Mouse (Mus musculus): ENCODE results near the gene Qrfp. TPM values are rescaled to one million over a fixed set of nuclear protein-coding genes. Genes with fewer than 3 reads are reported as not detected.

Qrfp gene
- polyA plus RNA-seq, 1 experiment from 2014 or later, result 0.05 TPM

DNA sequence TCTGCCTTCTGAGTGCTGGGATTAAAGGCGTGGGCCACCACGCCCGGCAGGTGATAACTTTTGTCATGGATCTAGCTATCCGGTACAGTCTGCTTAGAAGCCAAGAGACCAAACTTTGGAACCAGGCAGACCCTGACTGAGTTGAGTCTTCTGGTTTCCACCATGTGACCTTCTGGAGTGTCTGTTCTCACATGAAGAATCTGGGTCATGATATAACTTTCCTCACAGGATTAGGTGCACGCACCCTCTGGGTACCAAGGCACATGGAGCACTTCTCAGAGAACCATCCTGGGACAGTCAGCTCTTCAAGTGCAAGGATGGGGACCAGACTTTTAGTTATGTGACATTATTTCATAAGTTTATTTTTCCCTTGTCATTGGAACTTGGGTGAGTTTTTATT is 51.4 kb downstream of the Qrfp start:
- no peak overlapping the region for H3K9ac ChIP-seq (ENCODE audit: low read depth, low read length)
- peak overlapping the region; percentile 83; the same call in 1 of the 2 replicates for H3K4me2 ChIP-seq (ENCODE audit: low read depth, low read length)
- no peak overlapping the region for H3K27ac ChIP-seq (ENCODE audit: low read length)
- no peaks in the 10 kb centered on the region for H3K9me3 ChIP-seq (replicated peaks; ENCODE audit: control insufficient read depth, low read length)
- H3K27me3 ChIP-seq (ENCODE audit: control insufficient read depth, insufficient read depth, low read depth, low read length), result no peaks in the 10 kb centered on the region
- WGBS (ENCODE audit: insufficient replicate concordance), result 76% methylated on average over 5 of the region's 5 CpGs
- H3K4me3 ChIP-seq (ENCODE audit: low read depth, low read length), result no peak overlapping the region
- no peaks in the 10 kb centered on the region for H3K36me3 ChIP-seq (ENCODE audit: control insufficient read depth, insufficient read depth)
- no peak for ATAC-seq (ENCODE audit: low read depth)
- peaks cover 21% of the 10 kb centered on the region for H3K4me1 ChIP-seq (ENCODE audit: control insufficient read depth, low read depth, low read length)

DNA sequence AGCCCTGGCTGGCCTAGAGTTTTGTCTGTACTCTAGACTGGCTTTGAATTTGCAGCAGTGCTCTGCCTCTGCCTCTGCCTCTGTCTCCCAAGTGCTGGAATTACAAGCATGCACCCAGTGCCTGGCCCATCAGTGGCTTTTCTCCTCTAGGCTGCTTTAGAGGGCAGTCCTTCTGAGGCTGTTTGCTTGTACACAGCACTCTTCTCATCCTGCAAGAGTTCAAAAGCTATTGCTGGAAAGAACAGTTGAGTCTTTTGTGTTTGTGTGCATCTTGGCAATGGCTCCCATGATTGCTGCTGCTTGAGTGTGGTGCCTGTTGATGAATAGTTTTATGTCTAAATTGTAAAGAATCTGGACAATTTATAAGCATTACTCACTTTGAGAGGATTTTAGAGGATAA is 52.9 kb downstream of the Qrfp start:
- Histone ChIP-seq H3K36me3 (ENCODE audit: control insufficient read depth, insufficient read depth) (no peaks in the 10 kb centered on the region), H3K27me3 (ENCODE audit: control insufficient read depth, insufficient read depth, low read depth, low read length) (no peaks in the 10 kb centered on the region), H3K4me1 (ENCODE audit: control insufficient read depth, low read depth, low read length) (peaks cover 21% of the 10 kb centered on the region), H3K4me2 (ENCODE audit: low read depth, low read length) (no peak overlapping the region), H3K27ac (ENCODE audit: low read length) (no peak overlapping the region), H3K4me3 (ENCODE audit: low read depth, low read length) (no peak overlapping the region), H3K9ac (ENCODE audit: low read depth, low read length) (no peak overlapping the region), H3K9me3 (replicated peaks; ENCODE audit: control insufficient read depth, low read length) (no peaks in the 10 kb centered on the region)
- ATAC-seq (ENCODE audit: low read depth), result no peak

Other genes starting within 250 kb of the Qrfp start
- 15.1 and 19.5 TPM in 2 replicates for gene Fubp3, start 237.9 kb downstream of the Qrfp start, polyA plus RNA-seq (2015; fragmentation: Nextera tagmentation; extraction: Ambion mirVana)
- not detected in 2 replicates for gene Prdm12, start 170.5 kb downstream of the Qrfp start, polyA plus RNA-seq (2015; fragmentation: Nextera tagmentation; extraction: Ambion mirVana)
- 24.9 and 25.6 TPM in 2 replicates for gene Exosc2, start 139.9 kb downstream of the Qrfp start, polyA plus RNA-seq (2015; fragmentation: Nextera tagmentation; extraction: Ambion mirVana)
- 5.8 and 6.7 TPM in 2 replicates for gene Abl1, start 122.2 kb downstream of the Qrfp start, polyA plus RNA-seq (2015; fragmentation: Nextera tagmentation; extraction: Ambion mirVana)
- gene Fibcd1, start 35.4 kb upstream of the Qrfp start, polyA plus RNA-seq (2015; fragmentation: Nextera tagmentation; extraction: Ambion mirVana), result 0.04 TPM in 2 replicates
- 0.04 and 0.15 TPM in 2 replicates for gene Lamc3, start 76.7 kb upstream of the Qrfp start, polyA plus RNA-seq (2015; fragmentation: Nextera tagmentation; extraction: Ambion mirVana)
- gene Aif1l, start 139.6 kb upstream of the Qrfp start, polyA plus RNA-seq (2015; fragmentation: Nextera tagmentation; extraction: Ambion mirVana), result 1.2 and 1.5 TPM in 2 replicates
- gene Nup214, start 163.9 kb upstream of the Qrfp start, polyA plus RNA-seq (2015; fragmentation: Nextera tagmentation; extraction: Ambion mirVana), result 33.8 and 34.4 TPM in 2 replicates